Mouse (Mus musculus) brain, embryonic 14.5 days (tissue): ENCODE measurements around the gene Map4k3.

Experiments
- CTCF ChIP-seq: fragments of 200-500 bp; IDR thresholded peaks from 2 replicates; pipeline ENCODE4 v1.5.1; 2012; ENCODE audit warnings: inconsistent platforms, mild to moderate bottlenecking, moderate library complexity, borderline replicate concordance; ENCODE audit not compliant: insufficient read depth, insufficient read length; ENCODE audit errors: extremely low read depth
- POLR2A ChIP-seq: fragments of 200-500 bp; IDR thresholded peaks from 2 replicates; pipeline ENCODE4 v1.6.1; 2012; ENCODE audit warnings: mild to moderate bottlenecking, inconsistent platforms, borderline replicate concordance; ENCODE audit not compliant: poor library complexity, insufficient read depth, insufficient read length, severe bottlenecking; ENCODE audit errors: extremely low read depth

- TF ChIP-seq POLR2A (no peak), CTCF (no peak)
Observed at GRCm38 (mm10) chr17:80603806-80604205, 124.5 kb downstream of the Map4k3 start.
